Mouse (Mus musculus) activated CD4-positive, CD25-positive, alpha-beta regulatory T cell, adult 4 months (primary cell): ENCODE results near the gene Mrpl54. TPM values are rescaled to one million over a fixed set of nuclear protein-coding genes. Genes with fewer than 3 reads are reported as not detected.

Source experiments
- ATAC-seq: one replicate; pipeline ENCODE4 v1.8.0; 2017
- polyA plus RNA-seq, 2 experiments: library from polyadenylated mRNA; unstranded; fragments of 100-300 nt; shearing (Covaris generic); gene quantifications; one replicate each; pipeline ENCODE4 v1.2.1; 2017

Mrpl54 gene
- polyA plus RNA-seq, 2 experiments from 2014 or later = 148 to 166 TPM

- no peak for ATAC-seq
These were observed 7.4 kb downstream of the Mrpl54 start for GRCm38 (mm10) chr10:81259225-81259884.

GRCm38 (mm10) chr10:81257158-81258039 is 9.3 kb downstream of the Mrpl54 start:
- peak; percentile 28 for ATAC-seq

- no peak for ATAC-seq
These were observed 11.8 kb downstream of the Mrpl54 start for GRCm38 (mm10) chr10:81254886-81255285.

GRCm38 (mm10) chr10:81252424-81253419 is 14.0 kb downstream of the Mrpl54 start, which contains the start of gene Matk:
Matk (plus strand) TSS chr10:81252935.
- ATAC-seq = peak; percentile 68

- ATAC-seq = no peak
These were observed 17.3 kb downstream of the Mrpl54 start for GRCm38 (mm10) chr10:81249442-81249841.

GRCm38 (mm10) chr10:81247804-81248203 is 18.9 kb downstream of the Mrpl54 start:
- ATAC-seq = peak; percentile 67

- ATAC-seq = no peak
These were observed 21.6 kb downstream of the Mrpl54 start for GRCm38 (mm10) chr10:81245166-81245565.

DNA sequence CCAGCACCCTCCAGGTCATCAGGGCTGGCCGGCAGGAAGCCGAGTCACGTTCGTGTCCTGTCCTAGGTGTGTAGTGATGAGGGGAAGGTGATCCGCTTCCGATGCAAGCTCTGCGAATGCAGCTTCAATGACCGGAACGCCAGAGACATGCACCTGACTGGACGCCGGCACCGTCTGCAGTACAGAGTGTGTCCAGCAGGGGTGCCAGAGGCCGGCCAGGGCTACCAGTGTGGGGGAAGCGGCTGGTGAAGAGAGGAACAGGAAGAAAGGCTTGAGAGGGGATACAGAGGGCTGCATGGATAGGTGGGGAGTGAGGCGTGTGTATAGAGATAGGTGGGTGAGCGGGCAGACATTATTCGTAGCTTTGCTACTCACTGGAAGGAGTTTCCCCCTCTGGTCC is 22.1 kb downstream of the Mrpl54 start:
- peak; percentile 75 for ATAC-seq

DNA sequence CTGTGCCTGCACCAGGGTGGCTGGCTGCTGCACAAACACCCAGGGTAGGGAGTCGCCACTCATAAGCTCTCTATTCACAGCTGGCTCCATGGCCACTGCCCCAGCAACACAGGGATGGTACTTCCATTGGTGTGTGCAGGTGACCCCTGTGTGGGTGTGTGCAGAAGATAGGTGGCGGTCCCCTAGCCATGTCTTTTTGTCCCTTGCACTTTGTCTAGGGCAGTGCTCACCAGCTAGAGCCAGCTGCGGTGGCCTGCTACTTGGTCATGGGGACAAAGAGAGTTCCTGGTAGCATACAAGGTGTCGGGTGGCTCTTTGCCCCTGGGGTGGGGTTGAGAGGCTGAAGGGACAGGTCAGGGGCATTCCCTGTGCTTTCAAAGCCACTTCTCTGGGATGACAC is 22.6 kb downstream of the Mrpl54 start:
- no peak for ATAC-seq

DNA sequence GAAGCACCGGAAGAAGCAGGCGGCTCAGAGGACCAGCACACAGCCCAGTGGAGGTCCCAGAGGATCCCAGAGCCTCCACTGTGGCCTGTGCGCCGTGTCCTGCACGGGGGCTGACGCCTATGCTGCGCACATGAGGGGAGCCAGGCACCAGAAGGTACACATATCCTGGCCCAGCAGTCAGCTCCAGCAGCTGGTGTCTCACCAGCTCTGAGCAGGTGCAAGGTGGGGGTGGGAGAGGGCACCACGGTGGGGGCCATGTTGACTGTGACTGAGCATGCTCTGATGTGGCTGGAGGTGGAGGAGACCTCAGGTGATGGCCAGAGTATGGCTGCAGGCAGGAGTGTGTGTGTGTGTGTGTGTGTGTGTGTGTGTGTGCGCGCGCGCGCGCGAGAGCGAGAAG is 24.7 kb downstream of the Mrpl54 start:
- no peak for ATAC-seq

DNA sequence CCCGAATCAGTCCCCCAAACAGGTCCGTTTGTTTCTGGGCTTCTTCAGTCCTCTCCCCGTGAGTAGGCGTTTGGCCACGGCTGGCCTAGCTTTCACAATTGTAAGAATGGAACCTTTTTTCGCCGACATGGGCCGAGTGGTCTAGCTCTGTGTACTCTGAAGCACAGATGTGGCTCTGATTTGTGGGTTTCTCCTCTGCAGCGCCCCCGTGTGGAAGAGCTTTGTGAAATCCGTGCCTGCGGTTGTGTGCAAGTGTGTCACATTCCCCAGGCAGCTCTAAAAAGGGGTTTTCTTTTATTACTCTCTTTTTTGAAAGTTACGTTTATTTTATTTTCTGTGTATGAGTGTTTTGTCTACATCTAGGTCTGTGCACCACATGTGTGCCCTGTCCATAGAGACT is 25.9 kb downstream of the Mrpl54 start:
- ATAC-seq = no peak

- no peak for ATAC-seq
These were observed 28.1 kb downstream of the Mrpl54 start for GRCm38 (mm10) chr10:81238618-81239017.

DNA sequence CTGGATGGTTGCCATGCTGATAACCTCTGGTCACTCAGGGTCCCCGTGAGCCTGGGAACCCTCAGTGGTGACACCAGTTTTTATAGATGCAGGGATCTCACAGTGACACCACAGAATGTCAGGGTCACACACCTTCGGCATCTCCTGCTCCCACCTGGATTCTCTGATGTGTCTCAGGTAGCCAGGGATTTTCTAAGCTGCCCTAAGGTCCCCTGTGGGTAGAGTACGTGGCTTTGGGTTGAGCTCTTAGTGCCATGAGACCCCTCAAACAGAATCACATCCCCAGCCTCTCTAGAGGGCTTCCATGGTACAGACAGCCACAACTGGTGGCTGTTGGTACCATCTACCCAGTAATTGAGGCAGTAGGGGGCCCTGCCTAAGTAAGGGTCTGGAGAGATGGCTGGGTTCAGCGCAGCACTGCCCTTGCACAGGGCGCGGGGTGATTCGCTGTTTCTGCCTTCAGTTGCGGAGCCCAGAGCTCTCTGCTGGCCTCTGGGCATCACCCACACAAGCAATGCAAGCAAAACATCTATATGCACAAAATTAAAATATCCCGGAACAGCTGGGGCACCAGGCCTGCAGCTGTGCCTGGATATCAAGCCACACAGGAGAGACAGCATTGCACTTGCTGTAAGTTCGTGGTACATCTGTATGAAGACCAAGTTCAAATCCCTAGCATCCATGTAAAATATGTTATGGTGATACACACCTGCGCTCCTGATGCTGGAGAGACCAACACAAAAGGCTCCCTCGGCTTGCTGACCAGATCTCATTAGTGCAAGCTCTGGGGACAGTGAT is 30.1 kb downstream of the Mrpl54 start:
- ATAC-seq = no peak

GRCm38 (mm10) chr10:81234206-81234605 is 32.5 kb downstream of the Mrpl54 start:
- ATAC-seq = no peak

DNA sequence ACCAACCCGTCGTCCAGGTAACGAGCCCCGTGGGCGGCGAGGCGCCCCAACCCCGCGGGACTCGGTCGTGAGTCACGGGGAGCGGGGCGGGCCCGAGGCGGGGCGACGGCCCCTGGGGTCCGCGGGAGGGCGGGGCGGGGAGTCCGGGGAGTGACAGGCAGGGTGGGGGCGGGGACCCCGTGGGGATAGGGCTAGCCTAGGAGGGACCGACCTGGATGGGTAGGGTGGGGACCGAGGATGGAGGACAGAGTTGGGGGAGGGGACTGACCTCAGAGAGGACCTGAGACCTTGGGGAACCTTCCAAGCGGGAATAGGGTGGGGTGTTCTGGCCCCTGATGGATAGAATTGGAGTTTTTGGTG is 33.5 kb downstream of the Mrpl54 start:
- ATAC-seq = no peak

DNA sequence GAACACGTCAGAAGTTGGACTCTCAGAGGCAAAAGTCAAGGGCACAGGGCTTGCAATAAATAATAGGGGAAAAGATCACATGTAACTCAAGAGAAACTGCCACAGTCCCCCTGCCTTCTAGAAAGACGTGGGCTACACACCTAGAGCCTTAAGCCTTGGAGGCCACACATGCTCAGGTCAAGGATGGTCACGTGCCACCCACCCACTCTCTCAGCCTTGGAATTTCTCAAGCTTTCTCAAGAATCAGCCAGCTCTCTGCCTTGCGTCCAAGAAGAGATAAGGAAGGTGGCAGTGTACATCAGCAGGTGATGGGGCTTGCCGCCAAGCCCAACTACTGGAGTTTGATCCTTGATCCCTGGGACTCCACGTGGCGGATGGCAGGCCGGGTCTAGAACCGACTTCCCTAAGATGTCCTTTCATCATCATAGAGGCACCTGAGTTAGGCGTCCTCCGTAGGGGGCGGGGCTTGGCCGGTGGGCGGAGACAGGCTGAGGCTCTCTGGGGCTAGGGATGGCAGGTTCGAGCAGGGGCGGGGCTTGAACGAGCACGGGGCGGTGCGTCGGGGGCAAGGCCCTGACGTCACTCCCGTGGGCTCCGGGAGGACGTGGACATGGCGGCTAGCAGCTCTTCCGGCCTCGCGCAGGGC is 34.0 kb downstream of the Mrpl54 start, which contains the start of gene Zfr2:
TSS of gene Zfr2 (plus strand) at position 576 of the 646 bp plus-strand sequence.
- peak; percentile 86 for ATAC-seq

DNA sequence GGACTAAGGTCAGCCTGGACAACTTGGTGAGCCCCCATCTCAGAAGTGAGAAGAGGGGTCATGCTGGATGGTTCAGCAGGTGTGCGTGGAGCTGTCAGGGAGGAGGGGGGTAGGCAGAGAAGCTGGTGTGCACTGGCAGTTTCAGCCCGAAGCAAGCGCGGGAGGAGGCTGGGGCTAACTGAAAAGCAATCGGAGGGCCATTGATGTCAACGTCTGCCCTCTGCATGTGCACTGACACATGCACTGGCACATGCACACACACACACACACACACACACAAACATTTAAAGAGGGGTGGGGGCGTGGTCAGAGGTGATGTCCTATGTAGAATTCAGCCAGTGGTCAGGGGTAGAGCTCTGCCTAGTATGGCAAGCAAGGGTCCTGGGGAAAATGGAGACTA is 35.3 kb downstream of the Mrpl54 start:
- no peak for ATAC-seq

GRCm38 (mm10) chr10:81230438-81231332 is 36.0 kb downstream of the Mrpl54 start, which contains the start of gene Atcay:
Atcay (minus strand) TSS chr10:81230833.
- ATAC-seq = peak; percentile 49

DNA sequence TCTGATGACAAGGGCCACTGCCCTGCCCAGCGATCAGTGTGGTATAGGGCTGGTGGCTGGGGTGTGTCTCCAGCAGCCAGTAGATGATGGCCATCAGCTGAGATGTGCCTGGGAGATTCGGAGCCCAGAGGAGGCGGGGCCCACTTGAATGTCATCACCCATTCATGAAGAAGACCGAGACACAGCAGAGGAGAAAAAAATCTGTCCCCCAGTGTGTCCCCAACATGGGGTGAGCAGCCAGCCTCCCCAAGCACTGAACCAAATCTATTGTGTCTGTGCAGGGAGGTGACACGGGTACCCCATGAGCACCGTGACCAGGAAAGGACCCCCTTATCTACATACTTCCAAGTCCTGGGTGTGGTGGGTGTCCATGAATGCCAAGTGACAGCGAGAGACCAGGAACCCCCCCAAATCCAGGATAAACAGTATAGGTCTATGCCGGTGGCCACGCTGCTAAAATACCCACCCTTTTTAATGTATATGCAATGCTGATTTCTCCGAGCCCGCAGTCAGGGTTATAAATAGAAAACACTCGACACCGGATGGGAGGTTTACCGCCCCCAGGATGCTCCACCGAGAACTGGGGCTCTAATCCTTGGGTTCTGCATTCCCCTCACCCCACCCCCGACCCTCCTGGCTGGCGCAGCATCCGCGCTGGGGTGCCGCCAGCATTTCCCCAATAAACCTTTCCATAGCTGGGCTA is 36.8 kb downstream of the Mrpl54 start:
- ATAC-seq = peak; percentile 17
